Mouse (Mus musculus) right cerebral cortex, postnatal 25 days (tissue): ENCODE measurements around the gene Zbtb49.
A peak's percentile ranks its signal among the peaks of the same experiment; 100 is the strongest.

ENCODE experiments used
- DNase-seq: peaks from one replicate; pipeline ENCODE4 v3.0.0; 2022

Gene Zbtb49

DNA sequence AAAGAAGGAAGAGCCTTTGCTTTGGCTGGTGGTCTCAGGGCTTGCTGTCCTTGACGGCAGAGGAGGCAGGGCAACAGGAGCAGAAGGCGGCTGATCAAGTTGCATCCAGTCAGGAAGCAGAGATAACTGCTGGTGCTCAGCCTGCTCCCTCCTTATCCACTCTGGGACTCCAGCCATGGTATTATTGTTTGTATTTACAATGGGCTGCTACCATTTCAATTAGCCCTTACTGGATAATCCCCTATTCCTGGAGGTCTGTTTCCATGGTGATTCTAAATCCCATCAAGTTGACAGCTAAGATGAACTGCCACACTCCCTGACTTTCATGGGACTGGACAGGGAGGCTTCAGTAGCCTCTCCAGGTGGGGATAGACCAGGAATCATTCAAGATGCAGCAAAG, 25.3 kb downstream of the Zbtb49 start:
- DNase-seq = no peak

- DNase-seq = no peak
Measured at GRCm38 (mm10) chr5:38190907-38191306, 29.4 kb downstream of the Zbtb49 start.

GRCm38 (mm10) chr5:38187006-38187405, 33.3 kb downstream of the Zbtb49 start:
- DNase-seq = no peak

DNA sequence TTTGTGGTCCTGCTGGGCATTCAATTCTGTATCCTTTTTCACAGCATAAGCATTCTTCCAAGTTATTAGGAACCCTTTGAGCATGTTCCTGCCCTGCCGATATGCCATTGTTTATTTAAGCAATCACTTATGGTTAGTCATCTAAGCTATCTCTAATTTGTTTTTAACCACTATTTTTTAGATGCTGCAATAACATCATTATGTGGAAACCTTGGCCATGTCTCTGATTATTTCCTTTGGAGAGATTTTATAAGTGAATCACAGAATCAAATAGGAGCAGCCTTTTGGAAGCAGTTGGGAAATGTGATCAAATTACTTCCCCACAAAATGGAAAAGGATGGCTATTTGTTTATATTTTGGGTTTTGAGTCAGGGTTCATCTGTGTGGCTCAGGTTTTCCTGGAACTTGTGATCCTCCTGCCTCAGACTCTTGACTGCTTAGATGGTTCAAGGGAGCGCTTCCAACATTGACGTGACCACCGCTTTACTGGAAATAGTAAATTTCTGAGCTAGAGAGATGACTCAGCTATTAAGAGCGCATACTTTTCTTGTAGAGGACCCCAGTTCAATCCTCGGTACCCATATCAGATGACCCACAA, 35.5 kb downstream of the Zbtb49 start:
- DNase-seq = no peak

GRCm38 (mm10) chr5:38174256-38174912, 45.9 kb downstream of the Zbtb49 start:
- DNase-seq = no peak

DNA sequence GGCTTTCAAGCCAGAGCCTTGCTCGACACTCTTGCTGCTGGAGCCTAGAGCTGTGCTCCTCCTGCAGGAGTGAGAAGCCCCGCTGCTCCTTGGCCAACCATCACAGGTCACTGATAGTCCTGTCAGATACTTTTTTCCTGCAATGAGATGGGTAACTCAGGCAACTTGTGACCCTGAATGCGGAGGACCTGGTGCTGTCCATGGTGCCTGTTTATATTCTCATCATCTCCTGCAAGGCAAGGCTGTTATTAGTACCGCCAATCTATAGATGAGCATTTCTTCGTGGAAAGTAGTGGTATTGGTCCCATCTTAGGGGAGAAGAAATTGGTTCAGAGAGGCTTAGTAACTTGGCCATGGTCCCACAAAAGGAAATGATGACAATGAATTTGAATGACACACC, 46.5 kb downstream of the Zbtb49 start:
- no peak for DNase-seq

GRCm38 (mm10) chr5:38168497-38168896, 51.8 kb downstream of the Zbtb49 start:
- no peak for DNase-seq

DNA sequence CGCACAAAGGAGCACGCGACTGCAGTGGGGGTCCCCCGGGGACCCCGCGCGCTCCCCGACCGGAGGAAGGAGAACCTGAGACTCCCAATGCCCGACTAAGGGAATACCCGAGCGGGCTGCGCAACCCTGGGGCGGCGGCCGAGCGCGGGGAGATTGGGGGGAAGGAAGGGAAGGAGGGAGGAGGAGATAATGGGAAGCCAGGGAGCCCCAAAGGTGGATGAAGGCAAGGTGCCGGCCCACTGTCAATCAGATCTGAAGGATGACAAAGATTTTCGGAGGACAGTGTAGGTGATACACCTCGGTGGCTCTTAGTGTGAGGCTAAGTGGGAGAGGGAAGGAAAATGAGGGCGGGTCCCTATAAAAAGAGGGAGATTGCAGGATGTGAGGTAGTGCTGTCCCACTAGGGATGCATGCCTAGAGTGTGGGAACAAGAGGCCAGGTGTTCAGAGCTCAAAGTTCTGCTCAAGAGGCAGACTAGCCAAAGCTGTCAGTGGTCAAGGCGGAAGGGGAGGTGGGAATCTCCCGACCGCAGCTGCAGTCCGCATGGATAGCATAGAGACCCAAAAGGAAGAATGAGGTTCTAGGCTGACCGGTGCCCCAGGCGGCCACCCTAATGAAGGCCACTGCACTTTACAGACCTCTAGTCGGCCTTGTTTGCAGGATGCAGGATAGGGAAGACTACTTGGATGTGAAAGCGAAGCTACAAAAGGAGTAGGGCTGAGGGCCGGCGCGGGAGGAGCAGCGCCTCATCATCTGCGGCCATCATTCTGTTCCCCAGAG, 60.4 kb downstream of the Zbtb49 start, which contains the start of gene Nsg1:
TSS of gene Nsg1 (minus strand) at position 274 of the 780 bp plus-strand sequence.
- no peak for DNase-seq

GRCm38 (mm10) chr5:38158947-38159633, 61.2 kb downstream of the Zbtb49 start:
- DNase-seq = peak; percentile 82

DNA sequence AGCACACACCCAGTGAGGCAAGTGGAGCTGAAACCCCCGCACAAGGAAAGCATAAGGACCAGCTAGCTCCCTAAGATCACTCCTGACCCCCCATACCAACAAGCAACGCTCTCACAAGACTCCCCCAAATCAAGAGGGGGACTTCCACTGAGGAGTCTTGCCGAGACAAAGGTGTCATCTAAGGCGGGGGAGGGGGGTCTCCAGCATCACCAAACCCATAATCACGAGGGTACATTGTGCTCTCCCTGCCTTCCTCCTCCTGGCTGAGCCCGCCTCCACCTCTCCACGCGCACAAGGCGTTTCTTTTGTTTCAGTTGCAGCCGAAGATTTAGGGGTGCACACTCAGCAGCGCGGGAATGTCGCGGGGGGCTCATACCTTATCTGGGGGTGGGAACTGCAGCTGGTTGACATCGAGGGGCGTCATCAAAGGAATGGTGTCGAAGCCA, 61.7 kb downstream of the Zbtb49 start:
- peak; percentile 62 for DNase-seq

DNA sequence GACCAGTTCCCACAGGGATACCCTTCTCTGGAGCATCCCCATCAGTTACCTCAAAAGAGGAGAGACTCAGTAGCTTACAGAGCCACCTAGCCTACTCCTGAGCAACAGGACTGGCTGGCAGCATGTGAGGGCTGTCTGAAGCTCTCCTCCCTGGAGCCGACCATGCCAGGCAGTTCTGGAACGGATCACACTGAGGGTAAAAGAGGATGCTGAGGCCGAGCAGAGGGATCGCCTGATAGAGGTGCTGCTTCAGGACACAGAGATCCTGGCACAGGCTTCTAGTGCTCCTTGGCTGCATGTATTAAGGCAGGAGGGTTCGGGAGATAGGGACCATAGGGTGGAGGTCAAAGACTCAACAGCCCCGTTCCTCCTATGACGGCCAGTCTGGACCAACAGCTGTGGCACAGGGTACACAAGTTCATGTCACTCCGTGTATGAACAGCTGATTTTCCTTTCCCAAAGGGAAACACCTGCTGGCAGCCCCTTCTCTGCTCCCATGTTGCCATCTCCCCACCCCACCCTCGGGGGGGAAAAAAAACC, 62.7 kb downstream of the Zbtb49 start:
- no peak for DNase-seq

DNA sequence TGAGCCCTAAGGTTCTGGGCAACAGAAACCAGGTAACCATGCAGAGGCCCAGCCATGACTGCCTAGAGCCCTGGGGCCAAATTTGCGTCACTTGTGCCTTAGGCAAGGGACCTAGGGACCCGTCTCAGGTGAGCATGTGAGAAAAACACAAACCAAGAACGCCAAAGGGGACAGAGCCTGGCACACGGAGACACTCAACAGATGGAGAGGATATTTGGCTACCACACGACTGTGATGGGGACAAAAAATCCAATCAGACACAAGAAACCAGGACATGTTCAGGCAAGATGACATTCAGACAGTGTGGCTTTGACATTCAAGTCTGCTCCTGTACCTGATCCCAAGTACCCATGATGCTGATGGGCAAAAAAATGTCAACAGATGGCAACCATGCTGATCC, 66.6 kb downstream of the Zbtb49 start:
- DNase-seq = no peak

DNA sequence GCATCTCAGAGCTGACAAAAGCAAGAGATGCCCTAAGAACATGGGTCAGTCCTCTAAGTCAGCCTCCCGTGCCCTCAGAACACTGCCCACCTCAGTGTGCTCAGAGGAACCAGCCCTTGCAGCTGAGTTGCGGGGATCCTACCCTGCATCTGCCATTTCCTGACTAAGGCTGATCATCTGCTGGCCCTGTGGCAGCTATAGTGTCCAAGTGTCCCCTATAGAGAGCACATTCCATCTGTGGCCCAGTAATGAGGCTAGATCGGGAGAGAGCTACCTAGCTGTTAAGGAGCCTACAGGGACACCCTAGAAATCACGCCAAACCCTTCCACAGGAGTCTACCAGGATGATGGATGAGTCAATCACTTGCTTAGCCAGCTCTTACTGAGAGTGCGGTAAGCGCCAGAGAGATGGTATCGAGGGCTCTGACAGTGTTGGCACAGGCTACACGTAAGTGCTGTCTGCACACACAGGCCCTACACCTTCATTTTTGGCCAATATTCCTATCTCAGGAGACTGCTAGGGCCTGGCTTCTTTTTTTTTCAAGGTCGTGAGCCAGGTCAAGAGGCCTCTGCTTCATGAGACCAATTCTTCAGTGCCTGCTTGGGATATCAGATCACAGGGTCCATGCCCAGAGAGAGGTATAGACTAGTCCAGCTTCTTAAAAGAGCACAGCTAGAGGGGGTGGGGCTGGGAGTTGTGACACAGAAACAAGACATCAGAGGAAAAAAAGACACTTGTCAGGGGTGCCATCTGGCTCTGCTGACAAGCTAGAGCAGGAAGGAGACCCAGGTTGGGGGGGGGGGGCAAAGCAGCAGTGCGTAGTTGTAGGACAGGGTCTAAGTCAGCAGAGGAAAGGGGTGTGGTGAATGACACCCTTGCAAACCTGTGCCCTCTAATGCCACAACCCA, 67.8 kb downstream of the Zbtb49 start:
- no peak for DNase-seq

GRCm38 (mm10) chr5:38151264-38151663, 69.0 kb downstream of the Zbtb49 start:
- no peak for DNase-seq

DNA sequence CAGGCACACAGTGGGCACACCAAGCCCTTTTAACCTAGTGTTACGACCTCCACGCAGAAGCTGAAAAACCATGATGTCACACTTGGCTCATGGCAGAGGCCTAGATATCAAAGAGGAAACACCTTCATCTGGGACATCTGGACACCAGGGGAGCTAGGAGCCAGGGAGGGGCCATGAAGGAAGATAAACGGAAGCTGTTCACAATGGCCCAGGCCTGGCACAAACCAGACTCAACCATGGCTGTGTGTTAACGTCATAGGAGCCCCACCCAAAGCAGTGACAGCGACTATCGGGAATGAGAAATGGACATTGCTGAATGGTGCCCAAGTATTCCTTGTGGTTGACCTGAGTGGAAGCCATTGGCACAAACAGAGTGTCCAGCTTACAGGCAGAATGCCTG, 73.7 kb downstream of the Zbtb49 start:
- DNase-seq = no peak

- DNase-seq = no peak
Measured at GRCm38 (mm10) chr5:38140893-38141292, 79.4 kb downstream of the Zbtb49 start.
